In genomic region chr16:15055697-15056096, GRCm38 (mm10) we compare ENCODE assay signal across 12 mouse cellular contexts.
DNase-seq lines count a peak whose midpoint lies in the region; ATAC-seq and TF ChIP-seq lines count a peak whose summit lies in the region.
"Had no signal": no experiment of that assay in that cellular context is flagged by ENCODE, and none has a peak within 500 bp of the region (broad histone marks: within the 10 kb centered on the region; RNA-seq: fewer than 3 reads in every experiment).

No protein-coding gene starts in this region.

- no peaks in the 10 kb centered on the region for H3K9me3 ChIP-seq in forebrain, embryonic 14.5 days (replicated peaks; ENCODE audit: control insufficient read depth, low read length)
- H3K9me3 ChIP-seq in forebrain, embryonic 10.5 days, result no peaks in the 10 kb centered on the region
- H3K9me3 ChIP-seq in embryonic facial prominence, embryonic 15.5 days (replicated peaks), result no peaks in the 10 kb centered on the region
- H3K9me3 ChIP-seq in limb, embryonic 14.5 days (ENCODE audit: control insufficient read depth, low read length), result no peaks in the 10 kb centered on the region
- H3K9me3 ChIP-seq: neural tube, embryonic 13.5 days had no signal

- H3K9ac ChIP-seq in forebrain, embryonic 14.5 days (ENCODE audit: low read length), result no peak overlapping the region
- no peak overlapping the region for H3K9ac ChIP-seq in embryonic facial prominence, embryonic 15.5 days
- no peak overlapping the region for H3K9ac ChIP-seq in limb, embryonic 14.5 days (ENCODE audit: low read depth, low read length, severe bottlenecking)
- H3K9ac ChIP-seq: neural tube, embryonic 13.5 days had no signal

- H3K27ac ChIP-seq in forebrain, embryonic 14.5 days (ENCODE audit: low read depth, low read length), result no peak overlapping the region
- no peak overlapping the region for H3K27ac ChIP-seq in forebrain, embryonic 10.5 days
- 0 out of 2 replicates have a peak overlapping the region, but pooled peaks have one; percentile 44 for H3K27ac ChIP-seq in embryonic facial prominence, embryonic 15.5 days (replicated peaks)
- H3K27ac ChIP-seq in limb, embryonic 14.5 days (replicated peaks; ENCODE audit: low read depth, low read length), result peak overlapping the region; percentile 65
- H3K27ac ChIP-seq: neural tube, embryonic 13.5 days had no signal

- peak; percentile 76 for DNase-seq in forebrain, embryonic 14.5 days (ENCODE audit: low spot score)
- no peak for DNase-seq in forebrain, embryonic 10.5 days (ENCODE audit: extremely low spot score, low spot score)
- peak; percentile 64 for DNase-seq in left cerebral cortex, postnatal 4 days
- DNase-seq in left cerebral cortex, adult 9 months (ENCODE audit: low spot score in 2 of 2), result no peak
- peak; percentile 53 for DNase-seq in limb, embryonic 14.5 days (ENCODE audit: low spot score)
- DNase-seq in adrenal gland, postnatal 25 days, result no peak
- DNase-seq: kidney, postnatal 14 days; right cerebral cortex, postnatal 4 days had no signal

- no peaks in the 10 kb centered on the region for H3K27me3 ChIP-seq in forebrain, embryonic 14.5 days (replicated peaks; ENCODE audit: control insufficient read depth, insufficient read depth, low read length)
- no peaks in the 10 kb centered on the region for H3K27me3 ChIP-seq in forebrain, embryonic 10.5 days (ENCODE audit: poor library complexity, severe bottlenecking)
- H3K27me3 ChIP-seq in embryonic facial prominence, embryonic 15.5 days, result no peaks in the 10 kb centered on the region
- no peaks in the 10 kb centered on the region for H3K27me3 ChIP-seq in limb, embryonic 14.5 days (ENCODE audit: control insufficient read depth, insufficient read depth, low read length)
- H3K27me3 ChIP-seq: megakaryocyte, embryonic 14.5 days; neural tube, embryonic 13.5 days had no signal

- peaks cover 7% of the 10 kb centered on the region for H3K4me1 ChIP-seq in forebrain, embryonic 14.5 days (ENCODE audit: control insufficient read depth, insufficient read depth, low read length)
- peaks cover 41% of the 10 kb centered on the region for H3K4me1 ChIP-seq in forebrain, embryonic 10.5 days
- H3K4me1 ChIP-seq in embryonic facial prominence, embryonic 15.5 days, result peaks cover 52% of the 10 kb centered on the region
- H3K4me1 ChIP-seq in limb, embryonic 14.5 days (ENCODE audit: control insufficient read depth, insufficient read depth, low read length), result peaks cover 49% of the 10 kb centered on the region
- H3K4me1 ChIP-seq: megakaryocyte, embryonic 14.5 days had no signal

- H3K4me2 ChIP-seq in forebrain, embryonic 14.5 days (ENCODE audit: low read length), result no peak overlapping the region
- H3K4me2 ChIP-seq in embryonic facial prominence, embryonic 15.5 days (replicated peaks), result no peak overlapping the region
- H3K4me2 ChIP-seq in limb, embryonic 14.5 days (replicated peaks; ENCODE audit: low read depth, low read length, severe bottlenecking), result no peak overlapping the region
- H3K4me2 ChIP-seq: neural tube, embryonic 13.5 days had no signal

- no peak overlapping the region for H3K4me3 ChIP-seq in forebrain, embryonic 14.5 days (ENCODE audit: low read depth, low read length)
- H3K4me3 ChIP-seq in forebrain, embryonic 10.5 days, result no peak overlapping the region
- H3K4me3 ChIP-seq in embryonic facial prominence, embryonic 15.5 days (replicated peaks), result no peak overlapping the region
- H3K4me3 ChIP-seq in limb, embryonic 14.5 days (replicated peaks; ENCODE audit: low read length), result no peak overlapping the region
- H3K4me3 ChIP-seq: megakaryocyte, embryonic 14.5 days; neural tube, embryonic 13.5 days had no signal

- WGBS in forebrain, embryonic 14.5 days, result 35% methylated on average over 5 of the region's 5 CpGs
- WGBS in forebrain, embryonic 10.5 days, result 63% methylated on average over 5 of the region's 5 CpGs
- 68% methylated on average over 5 of the region's 5 CpGs for WGBS in embryonic facial prominence, embryonic 15.5 days
- WGBS in limb, embryonic 14.5 days, result 73% methylated on average over 5 of the region's 5 CpGs

- intact Hi-C loops in left cerebral cortex, postnatal 4 days (cut with DNase I), result no loop called here

- no peak for TF ChIP-seq POLR2A in limb, embryonic 14.5 days (IDR thresholded peaks at IDR 0.05; ENCODE audit: borderline replicate concordance, extremely low read depth, insufficient read depth, insufficient read length)

- H3K36me3 ChIP-seq in forebrain, embryonic 14.5 days (ENCODE audit: control insufficient read depth, insufficient read depth, low read length), result no peaks in the 10 kb centered on the region
- H3K36me3 ChIP-seq in forebrain, embryonic 10.5 days (replicated peaks), result no peaks in the 10 kb centered on the region
- no peaks in the 10 kb centered on the region for H3K36me3 ChIP-seq in embryonic facial prominence, embryonic 15.5 days
- H3K36me3 ChIP-seq in limb, embryonic 14.5 days (ENCODE audit: control insufficient read depth, insufficient read depth, low read length), result no peaks in the 10 kb centered on the region
- H3K36me3 ChIP-seq: neural tube, embryonic 13.5 days had no signal

- peak; percentile 74; the same call in 1 of the 2 replicates for ATAC-seq in forebrain, embryonic 14.5 days
- ATAC-seq in embryonic facial prominence, embryonic 15.5 days (ENCODE audit: insufficient number of reproducible peaks, low FRiP score, low TSS enrichment, low read depth), result no peak
- no peak for ATAC-seq in limb, embryonic 14.5 days (ENCODE audit: low FRiP score, low read depth)
- ATAC-seq in megakaryocyte progenitor cell, adult 5-6 weeks (replicated peaks; ENCODE audit: poor library complexity), result no peak

Comparison
In these comparisons a context has a peak if more than half of its experiments do, and no peak if none do; other contexts are left out.
1. DNase-seq: peak in forebrain, embryonic 14.5 days (single experiment), left cerebral cortex, postnatal 4 days (single experiment) and limb, embryonic 14.5 days (single experiment); none in forebrain, embryonic 10.5 days (single experiment), left cerebral cortex, adult 9 months (0 of 2) and adrenal gland, postnatal 25 days (single experiment).
2. H3K27ac ChIP-seq: peak in embryonic facial prominence, embryonic 15.5 days (single experiment) and limb, embryonic 14.5 days (single experiment); none in forebrain, embryonic 14.5 days (single experiment) and forebrain, embryonic 10.5 days (single experiment).